Mouse (Mus musculus): Measurements from ENCODE around the gene Dcst1.

DNA sequence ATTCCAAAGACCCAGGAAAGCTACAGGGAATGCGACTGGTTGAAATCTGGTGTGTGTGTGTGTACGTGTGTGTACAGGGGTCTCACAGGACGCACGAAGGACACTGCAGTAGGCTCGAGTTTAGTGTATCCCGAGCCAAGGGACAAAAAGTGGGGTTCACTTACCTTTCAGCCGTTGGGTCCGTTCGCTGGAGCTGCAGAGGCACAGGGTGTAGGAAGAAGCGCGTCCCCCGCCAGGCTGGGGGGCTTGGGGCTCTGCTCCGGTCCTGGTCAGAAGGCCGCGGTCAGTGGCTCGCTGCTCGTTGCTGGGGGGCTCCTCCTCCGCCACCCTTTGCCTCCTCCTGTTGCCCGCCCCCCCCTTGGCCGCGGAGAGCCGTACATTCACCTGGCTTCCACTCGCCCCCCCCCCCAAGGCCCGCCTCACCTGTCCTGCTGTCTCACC lies 27.8 kb upstream of the Dcst1 start:
- TF ChIP-seq CTCF (IDR thresholded peaks at IDR 0.05; ENCODE audit: low read depth) (no peak), EP300 (IDR thresholded peaks at IDR 0.05; ENCODE audit: low read depth) (no peak)
